Mouse (Mus musculus) midbrain, postnatal 0 days (tissue): ENCODE measurements around the gene Atp1a2. TPM values are rescaled to one million over a fixed set of nuclear protein-coding genes. Genes with fewer than 3 reads are reported as not detected.

Experiments used
- ATAC-seq: fragments of 200-750 bp; cut with Nextera tagmentation; 2 replicates; pipeline ENCODE4 v1.8.0; 2017; ENCODE audit warnings: moderate number of reproducible peaks, mild to moderate bottlenecking, moderate TSS enrichment, moderate library complexity; ENCODE audit not compliant: low FRiP score
- DNase-seq: peaks from one replicate; pipeline ENCODE4 v3.0.0-alpha.2; 2015; ENCODE audit warnings: low spot score
- H3K27ac ChIP-seq: fragments of 300-500 bp; sonication (generic); 2 replicates; pipeline ENCODE4 v1.5.1; 2014; ENCODE audit warnings: low read depth, mild to moderate bottlenecking, low read length, mixed read lengths
- H3K27me3 ChIP-seq: fragments of 300-500 bp; sonication (generic); 2 replicates; pipeline ENCODE4 v1.6.1; 2014; ENCODE audit warnings: low read length, control low read depth, mixed read lengths; ENCODE audit not compliant: insufficient read depth
- H3K36me3 ChIP-seq: fragments of 300-500 bp; sonication (generic); 2 replicates; pipeline ENCODE4 v1.6.1; 2014; ENCODE audit warnings: low read length, control low read depth, mixed read lengths; ENCODE audit not compliant: insufficient read depth
- H3K4me1 ChIP-seq: fragments of 300-500 bp; sonication (generic); 2 replicates; pipeline ENCODE4 v1.6.1; 2014; ENCODE audit warnings: mild to moderate bottlenecking, control low read depth, antibody characterized with exemption, low read length, mixed read lengths; ENCODE audit not compliant: insufficient read depth
- H3K4me2 ChIP-seq: fragments of 300-500 bp; sonication (generic); 2 replicates; pipeline ENCODE4 v1.6.1; 2014; ENCODE audit warnings: low read depth, mild to moderate bottlenecking, low read length, mixed read lengths; ENCODE audit not compliant: poor library complexity, severe bottlenecking
- H3K4me3 ChIP-seq: fragments of 300-500 bp; sonication (generic); 2 replicates; pipeline ENCODE4 v1.5.1; 2014; ENCODE audit warnings: low read depth, mild to moderate bottlenecking, low read length, moderate library complexity
- H3K9ac ChIP-seq: fragments of 300-500 bp; sonication (generic); replicated peaks from 2 replicates; pipeline ENCODE4 v1.6.1; 2014; ENCODE audit warnings: mild to moderate bottlenecking, low read length, moderate library complexity, mixed read lengths; ENCODE audit not compliant: poor library complexity, severe bottlenecking
- H3K9me3 ChIP-seq: fragments of 300-500 bp; sonication (generic); 2 replicates; pipeline ENCODE4 v1.6.1; 2016; ENCODE audit warnings: low read length, control low read depth
- CTCF ChIP-seq: IDR thresholded peaks from 2 replicates; pipeline ENCODE4 v1.5.1; 2016; ENCODE audit warnings: antibody characterized with exemption, mild to moderate bottlenecking
- WGBS: fragments of 180-500 bp; shearing (Covaris S2); extraction: QIAGEN DNeasy Blood & Tissue Kit; methylation state at CpG from one replicate; pipeline ENCODE4 v1.1.7; 2014; 5-methylcytosine and 5-hydroxymethylcytosine counted together
- polyA plus RNA-seq: library from polyadenylated mRNA; unstranded; fragments of >200 nt; fragmentation: Nextera tagmentation; extraction: Ambion mirVana; gene quantifications from 2 replicates; pipeline ENCODE4 v1.2.1, GENCODE M21; 2015
- total RNA-seq: library from RNA; depleted of rRNA; stranded (reverse); fragments of >200 nt; gene quantifications from 2 replicates; pipeline ENCODE4 v1.2.3, GENCODE M21; 2014

Gene Atp1a2
- total and polyA plus RNA-seq, 2 experiments from 2014 or later, result 94.4 to 398 TPM

DNA sequence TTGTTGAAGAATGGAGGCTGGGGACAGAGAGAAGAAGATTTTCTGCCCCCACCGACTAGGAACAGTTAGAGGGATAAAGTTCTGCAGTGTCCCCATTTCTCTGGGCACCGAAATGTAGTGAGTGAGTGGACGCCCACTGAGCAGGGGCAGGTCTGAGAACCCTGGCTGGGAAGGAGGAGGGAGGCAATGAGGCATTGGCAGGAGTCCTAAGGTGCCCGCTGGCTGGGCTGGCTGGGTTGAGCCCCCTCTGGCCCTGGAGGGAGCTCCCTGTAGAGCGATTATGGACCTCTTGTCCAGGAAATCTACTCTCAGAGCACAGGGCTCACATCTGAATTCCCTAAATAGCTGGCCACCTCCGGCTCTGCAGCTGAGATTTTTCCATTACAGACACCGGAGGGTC, 1.7 kb upstream of the Atp1a2 start:
- peak overlapping the region; percentile 51 for H3K27ac ChIP-seq
- no peak overlapping the region for H3K4me2 ChIP-seq
- 0 out of 2 replicates have a peak, but pooled peaks cover 4% of the 10 kb centered on the region for H3K4me1 ChIP-seq
- no peak overlapping the region for H3K4me3 ChIP-seq
- no peaks in the 10 kb centered on the region for H3K36me3 ChIP-seq
- H3K9me3 ChIP-seq, result no peaks in the 10 kb centered on the region
- H3K27me3 ChIP-seq, result no peaks in the 10 kb centered on the region
- ATAC-seq (no peak), DNase-seq (no peak)
- WGBS, result 60% methylated on average over 7 of the region's 7 CpGs
- TF ChIP-seq CTCF, result no peak
- no peak overlapping the region for H3K9ac ChIP-seq

DNA sequence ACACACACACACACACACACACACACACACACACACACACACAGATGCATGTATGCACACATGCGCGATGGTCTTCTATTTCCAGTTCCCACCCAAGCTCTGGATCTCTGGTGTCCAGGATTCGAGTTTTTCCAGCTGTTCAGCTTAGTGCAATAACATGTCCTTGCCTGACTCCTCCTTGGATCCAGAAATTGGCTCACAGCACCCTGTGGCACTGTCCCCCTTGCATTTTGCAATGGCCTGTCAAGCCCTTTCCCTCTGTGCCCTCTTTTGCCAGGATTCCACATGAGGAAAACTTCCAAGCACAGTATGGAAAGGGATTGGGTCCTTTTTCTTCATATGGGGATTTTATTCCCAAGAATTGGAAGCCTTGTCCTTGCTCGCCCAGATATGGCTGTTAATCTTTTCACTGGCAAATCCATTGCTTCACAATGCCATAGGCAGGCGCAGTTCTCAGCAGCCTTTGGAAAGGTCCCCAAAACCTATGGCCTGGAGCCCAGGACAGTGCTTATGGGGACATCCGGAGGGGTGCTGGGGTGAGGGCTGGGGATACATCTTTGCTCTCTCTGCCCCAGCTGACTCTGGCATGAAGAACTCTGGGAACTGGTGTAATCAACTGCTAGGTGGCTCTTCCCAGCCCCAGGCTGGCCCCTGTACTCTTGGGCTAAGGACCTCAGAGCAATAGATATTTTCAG, 901 bp downstream of the Atp1a2 start:
- Histone ChIP-seq H3K9ac (peak overlapping the region; percentile 46), H3K4me2 (peak overlapping the region; percentile 38), H3K4me1 (0 out of 2 replicates have a peak, but pooled peaks cover 4% of the 10 kb centered on the region), H3K27ac (peak overlapping the region; percentile 80), H3K9me3 (no peaks in the 10 kb centered on the region), H3K4me3 (peak overlapping the region; percentile 28), H3K27me3 (no peaks in the 10 kb centered on the region), H3K36me3 (no peaks in the 10 kb centered on the region)
- no peak for TF ChIP-seq CTCF
- DNase-seq, result no peak
- no peak for ATAC-seq
- 66% methylated on average over 6 of the region's 6 CpGs for WGBS

DNA sequence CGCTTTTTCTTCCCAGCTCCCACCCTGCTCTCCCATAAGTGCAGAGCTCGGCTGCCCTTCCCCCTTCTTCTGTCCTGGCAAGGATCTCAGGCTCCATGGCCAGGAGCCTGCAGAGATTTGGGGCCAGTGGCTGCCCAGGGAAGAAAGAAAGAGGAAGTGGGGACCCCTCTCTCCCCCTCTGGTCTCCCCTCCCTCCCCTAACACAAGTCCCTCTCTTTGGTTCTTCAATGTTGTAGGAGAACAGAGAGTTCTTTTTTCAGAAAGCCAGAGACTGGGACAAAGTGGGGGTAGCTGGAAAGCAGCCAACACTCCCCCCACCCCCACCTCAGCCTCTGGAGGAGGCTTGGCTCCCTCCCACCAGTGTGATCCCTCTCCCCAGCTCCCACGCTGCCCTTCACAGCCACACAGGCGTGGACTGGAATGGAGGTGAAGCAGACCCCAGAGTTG, 2.1 kb downstream of the Atp1a2 start:
- no peaks in the 10 kb centered on the region for H3K27me3 ChIP-seq
- H3K9ac ChIP-seq, result peak overlapping the region; percentile 26; the same call in 1 of the 2 replicates
- peak overlapping the region; percentile 38 for H3K4me2 ChIP-seq
- H3K36me3 ChIP-seq, result no peaks in the 10 kb centered on the region
- no peaks in the 10 kb centered on the region for H3K9me3 ChIP-seq
- 52% methylated on average over 4 of the region's 4 CpGs for WGBS
- peak; percentile 84 for DNase-seq
- no peak for TF ChIP-seq CTCF
- peak overlapping the region; percentile 28; the same call in 1 of the 2 replicates for H3K4me3 ChIP-seq
- peak overlapping the region; percentile 80 for H3K27ac ChIP-seq
- ATAC-seq, result peak; percentile 77
- H3K4me1 ChIP-seq, result 0 out of 2 replicates have a peak, but pooled peaks cover under 1% of the 10 kb centered on the region

DNA sequence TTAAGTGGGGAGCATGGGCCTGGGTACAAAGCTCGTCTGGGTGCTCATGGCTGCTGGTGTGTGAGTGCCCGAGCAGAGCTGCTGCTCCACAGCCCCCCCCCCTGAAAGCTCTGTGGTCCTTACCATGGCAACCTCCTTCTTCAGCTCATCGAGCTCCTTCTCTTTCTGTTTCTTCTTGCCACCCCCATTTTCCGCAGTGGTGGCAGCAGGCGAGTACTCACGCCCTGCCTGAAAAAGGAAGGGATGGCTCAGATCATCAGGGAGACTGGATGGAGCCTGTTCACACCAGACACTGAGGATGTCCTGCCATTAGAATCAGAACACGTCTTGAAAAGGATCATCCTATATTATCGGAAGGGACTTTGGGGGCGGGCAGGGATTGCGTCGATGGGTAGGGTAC, 4.4 kb downstream of the Atp1a2 start:
- Histone ChIP-seq H3K9me3 (no peaks in the 10 kb centered on the region), H3K4me1 (no peaks in the 10 kb centered on the region), H3K36me3 (no peaks in the 10 kb centered on the region), H3K27me3 (no peaks in the 10 kb centered on the region), H3K9ac (no peak overlapping the region), H3K27ac (no peak overlapping the region), H3K4me3 (no peak overlapping the region), H3K4me2 (no peak overlapping the region)
- no peak for ATAC-seq
- 79% methylated on average over 11 of the region's 11 CpGs for WGBS
- no peak for DNase-seq
- no peak for TF ChIP-seq CTCF

- ATAC-seq, result no peak
- Histone ChIP-seq H3K4me2 (no peak overlapping the region), H3K4me3 (no peak overlapping the region), H3K27me3 (no peaks in the 10 kb centered on the region), H3K4me1 (no peaks in the 10 kb centered on the region), H3K27ac (no peak overlapping the region; the same call in 1 of the 2 replicates), H3K9me3 (no peaks in the 10 kb centered on the region), H3K9ac (no peak overlapping the region), H3K36me3 (no peaks in the 10 kb centered on the region)
- DNase-seq, result no peak
- TF ChIP-seq CTCF, result no peak
- WGBS, result 70% methylated on average over 2 of the region's 2 CpGs
These were observed 5.0 kb downstream of the Atp1a2 start for GRCm38 (mm10) chr1:172292880-172293279.

- Histone ChIP-seq H3K4me2 (no peak overlapping the region), H3K9ac (no peak overlapping the region), H3K36me3 (no peaks in the 10 kb centered on the region), H3K4me3 (no peak overlapping the region), H3K9me3 (no peaks in the 10 kb centered on the region), H3K27ac (no peak overlapping the region), H3K4me1 (no peaks in the 10 kb centered on the region), H3K27me3 (no peaks in the 10 kb centered on the region)
- DNase-seq (no peak), ATAC-seq (no peak)
- TF ChIP-seq CTCF, result no peak
- 89% methylated on average over 3 of the region's 3 CpGs for WGBS
These were observed 8.3 kb downstream of the Atp1a2 start for GRCm38 (mm10) chr1:172289617-172289946.
